Mouse (Mus musculus) embryonic facial prominence, embryonic 15.5 days (tissue): Measurements from ENCODE around the gene BC051142. TPM values are rescaled to one million over a fixed set of nuclear protein-coding genes. Genes with fewer than 3 reads are reported as not detected.

Experiments used
- polyA plus RNA-seq: library from polyadenylated mRNA; unstranded; fragments of >200 nt; fragmentation: Nextera tagmentation; extraction: Ambion mirVana; gene quantifications from 2 replicates; pipeline ENCODE4 v1.2.1, GENCODE M21; 2015

BC051142 gene
- polyA plus RNA-seq, 1 experiment from 2014 or later = 0.51 TPM

Other genes starting within 250 kb of the BC051142 start
- gene H2-DMb1, start 245.7 kb upstream of the BC051142 start, polyA plus RNA-seq = 3.2 and 3.8 TPM in 2 replicates
- gene Tap1, start 211.3 kb upstream of the BC051142 start, polyA plus RNA-seq = 10.7 and 11.9 TPM in 2 replicates
- gene Psmb9, start 211.1 kb upstream of the BC051142 start, polyA plus RNA-seq = 3.3 and 4.4 TPM in 2 replicates
- gene Psmb8, start 201.1 kb upstream of the BC051142 start, polyA plus RNA-seq = 10.0 and 11.2 TPM in 2 replicates
- gene Tap2, start 195.3 kb upstream of the BC051142 start, polyA plus RNA-seq = 6.4 and 7.5 TPM in 2 replicates
- 0.17 and 0.43 TPM in 2 replicates for gene H2-Ob, start 159.9 kb upstream of the BC051142 start, polyA plus RNA-seq
- 10.8 and 11.7 TPM in 2 replicates for gene H2-Ab1, start 141.1 kb upstream of the BC051142 start, polyA plus RNA-seq
- 2.7 and 4.6 TPM in 2 replicates for gene H2-Aa, start 111.0 kb upstream of the BC051142 start, polyA plus RNA-seq
- 3.6 and 5.0 TPM in 2 replicates for gene H2-Eb1, start 93.0 kb upstream of the BC051142 start, polyA plus RNA-seq
- gene H2-Eb2, start 73.2 kb upstream of the BC051142 start, polyA plus RNA-seq = not detected in 2 replicates
- 0.24 and 0.30 TPM in 2 replicates for gene Btnl2, start 44.0 kb upstream of the BC051142 start, polyA plus RNA-seq
- 0.08 TPM in 1 of 2 replicates, not detected in the other for gene Btnl1, start 21.7 kb upstream of the BC051142 start, polyA plus RNA-seq
- gene Btnl4, start 78.5 kb downstream of the BC051142 start, polyA plus RNA-seq = not detected in 2 replicates
- not detected in 2 replicates for gene Btnl6, start 118.5 kb downstream of the BC051142 start, polyA plus RNA-seq
- 5.7 and 6.5 TPM in 2 replicates for gene Notch4, start 165.4 kb downstream of the BC051142 start, polyA plus RNA-seq
- 8.5 and 9.7 TPM in 2 replicates for gene Gpsm3, start 191.0 kb downstream of the BC051142 start, polyA plus RNA-seq
- 11.0 and 13.3 TPM in 2 replicates for gene Pbx2, start 192.4 kb downstream of the BC051142 start, polyA plus RNA-seq
- gene Ager, start 199.0 kb downstream of the BC051142 start, polyA plus RNA-seq = 3.3 and 3.7 TPM in 2 replicates
- 117 and 119 TPM in 2 replicates for gene Rnf5, start 204.9 kb downstream of the BC051142 start, polyA plus RNA-seq
- 57.6 and 61.2 TPM in 2 replicates for gene Agpat1, start 205.4 kb downstream of the BC051142 start, polyA plus RNA-seq
- gene Egfl8, start 217.2 kb downstream of the BC051142 start, polyA plus RNA-seq = 11.2 and 13.2 TPM in 2 replicates
- 27.5 and 28.3 TPM in 2 replicates for gene Ppt2, start 229.7 kb downstream of the BC051142 start, polyA plus RNA-seq
- 1.3 and 1.5 TPM in 2 replicates for gene Prrt1, start 230.7 kb downstream of the BC051142 start, polyA plus RNA-seq
- 16.2 and 16.8 TPM in 2 replicates for gene Fkbpl, start 245.9 kb downstream of the BC051142 start, polyA plus RNA-seq
- gene Atf6b, start 248.3 kb downstream of the BC051142 start, polyA plus RNA-seq = 88.8 and 94.7 TPM in 2 replicates